Mouse (Mus musculus) fibroblast of lung, adult 2 months (primary cell): Measurements from ENCODE around the gene Gm10377.
"Not testable (repeated sequence)": the region's sequence is repeated elsewhere in the genome, so short reads cannot be mapped to it uniquely, and the experiment has no call there.

Source experiments
- DNase-seq: peaks from one replicate; pipeline ENCODE4 v3.0.0-alpha.2; 2011; ENCODE audit warnings: low read depth

Gene Gm10377

DNA sequence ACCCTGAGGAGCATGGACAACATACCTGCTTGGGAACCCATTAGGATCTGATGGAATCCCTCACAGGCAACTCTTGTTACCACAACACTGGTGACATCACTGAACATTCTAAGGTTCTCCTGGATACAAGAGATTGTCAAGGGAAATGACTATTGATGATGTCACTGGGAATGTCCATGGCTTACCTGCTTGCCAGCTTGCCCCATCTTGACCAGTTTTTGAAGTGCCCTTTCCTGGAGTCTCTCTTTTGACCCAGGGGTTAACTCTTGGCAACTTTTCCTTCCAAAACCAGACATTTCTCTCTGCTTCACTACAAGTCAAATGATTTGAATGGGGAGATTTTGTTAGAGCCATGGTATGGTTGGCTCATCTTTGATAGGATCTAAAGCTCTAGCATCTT lies at the start of gene Gm10377:
Gm10377 (minus strand) TSS at position 101 of the 400 bp plus-strand sequence.
- not testable (repeated sequence) for DNase-seq

DNA sequence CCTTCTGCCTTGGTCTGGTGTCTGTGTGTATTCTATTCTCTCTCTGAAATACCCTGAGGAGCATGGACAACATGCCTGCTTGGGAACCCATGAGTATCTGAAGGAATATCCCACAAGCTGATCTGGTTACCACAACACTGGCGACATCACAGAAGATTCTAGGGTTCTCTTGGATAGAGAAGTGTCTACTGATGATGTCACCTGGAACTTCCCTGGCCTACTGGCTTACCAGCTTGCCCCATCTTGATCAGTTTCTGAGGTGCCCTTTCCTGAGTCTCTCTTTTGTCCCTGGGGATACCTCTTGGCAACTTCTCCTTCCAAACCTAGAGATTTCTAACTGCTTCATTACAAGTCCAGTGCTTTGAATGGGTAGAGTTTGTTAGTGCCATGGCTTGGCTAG lies 29.1 kb downstream of the Gm10377 start, which contains the start of gene Gm3015:
Gm3015 (minus strand) TSS at position 101 of the 400 bp plus-strand sequence.
- DNase-seq: not testable (repeated sequence)
